Mouse (Mus musculus): ENCODE results near the gene Rrp8. TPM values are rescaled to one million over a fixed set of nuclear protein-coding genes. Genes with fewer than 3 reads are reported as not detected.

The Rrp8 gene
- polyA plus RNA-seq (2012), result 18.9 and 33.4 TPM in 2 replicates

GRCm38 (mm10) chr7:105736911-105737521 is at the start of gene Rrp8:
Gene Rrp8 (minus strand): TSS chr7:105737385.

GRCm38 (mm10) chr7:105751491-105752433 is 14.6 kb upstream of the Rrp8 start, which contains the start of gene Tpp1:
Gene Tpp1 (minus strand): TSS chr7:105752235.

GRCm38 (mm10) chr7:105743926-105744590 is 6.9 kb upstream of the Rrp8 start, which contains the start of gene Taf10:
Gene Taf10 (minus strand): TSS chr7:105744361.

GRCm38 (mm10) chr7:105736264-105736901 is 802 bp downstream of the Rrp8 start, which contains the start of gene Ilk:
Gene Ilk (plus strand): TSS chr7:105736592.

Other genes starting within 250 kb of the Rrp8 start
- gene Smpd1, start 183.0 kb downstream of the Rrp8 start, polyA plus RNA-seq (2012), result 18.2 and 20.3 TPM in 2 replicates
- 0.54 and 1.1 TPM in 2 replicates for gene Apbb1, start 155.7 kb downstream of the Rrp8 start, polyA plus RNA-seq (2012)
- not detected in 2 replicates for gene Hpx, start 137.2 kb downstream of the Rrp8 start, polyA plus RNA-seq (2012)
- 10.2 and 10.6 TPM in 2 replicates for gene Trim3, start 103.8 kb downstream of the Rrp8 start, polyA plus RNA-seq (2012)
- gene Timm10b, start 97.3 kb downstream of the Rrp8 start, polyA plus RNA-seq (2012), result 178 and 270 TPM in 2 replicates
- 80.3 and 83.8 TPM in 2 replicates for gene Arfip2, start 97.0 kb downstream of the Rrp8 start, polyA plus RNA-seq (2012)
- 87.9 and 116 TPM in 2 replicates for gene Gm45799, start 96.8 kb downstream of the Rrp8 start, polyA plus RNA-seq (2012)
- gene Dnhd1, start 86.6 kb downstream of the Rrp8 start, polyA plus RNA-seq (2012), result 0.23 and 0.38 TPM in 2 replicates
- 47.1 and 54.7 TPM in 2 replicates for gene Ilk, start 793 bp downstream of the Rrp8 start, polyA plus RNA-seq (2012)
- gene Taf10, start 7.0 kb upstream of the Rrp8 start, polyA plus RNA-seq (2012), result 290 and 304 TPM in 2 replicates
- 35.6 and 36.7 TPM in 2 replicates for gene Tpp1, start 14.8 kb upstream of the Rrp8 start, polyA plus RNA-seq (2012)
- 0.06 and 0.19 TPM in 2 replicates for gene Dchs1, start 50.3 kb upstream of the Rrp8 start, polyA plus RNA-seq (2012)
- gene Mrpl17, start 73.7 kb upstream of the Rrp8 start, polyA plus RNA-seq (2012), result 84.2 and 99.0 TPM in 2 replicates
- 0.24 and 1.4 TPM in 2 replicates for gene Gm4070, start 216.6 kb upstream of the Rrp8 start, polyA plus RNA-seq (2012)

All from megakaryocyte-erythroid progenitor cell, adult 5 weeks (primary cell).